Mouse (Mus musculus): ENCODE measurements at regions not wholly inside any gene's neighbourhood (a gene's known extent, or its start where the extent isn't known, plus 50 kb on each side); places are given as distances from the start of the nearest gene placed in this dataset.

- TF ChIP-seq CTCF (conservative IDR thresholded peaks at IDR 0.05; ENCODE audit: low read length): no peak
- no peak for TF ChIP-seq NANOG (IDR thresholded peaks at IDR 0.05; ENCODE audit: borderline replicate concordance, low read length)
- no peak for TF ChIP-seq POU5F1 (IDR thresholded peaks at IDR 0.05; ENCODE audit: borderline replicate concordance, low read length)
Measured at GRCm38 (mm10) chr3:121616075-121616474, 54.5 kb upstream of the 4930432M17Rik start.
